Comparison of ENCODE assay signal across 13 mouse cellular contexts in genomic region chr15:97502056-97502455, GRCm38 (mm10).
DNase-seq lines count a peak whose midpoint lies in the region; ATAC-seq lines count a peak whose summit lies in the region.
"Had no signal": no experiment of that assay in that cellular context is flagged by ENCODE, and none has a peak within 500 bp of the region (broad histone marks: within the 10 kb centered on the region; RNA-seq: fewer than 3 reads in every experiment).

No protein-coding gene starts in this region.

- intact Hi-C loops in left cerebral cortex, postnatal 36 days (cut with DNase I), result loop anchor here (10.0 kb wide), 1 partner anchor 187 kb away; no protein-coding TSS in a partner anchor

- DNase-seq in frontal cortex, postnatal 36 days (ENCODE audit: low spot score in 2 of 2), result peak; percentile 14 to 39
- DNase-seq in frontal cortex, postnatal 25 days (ENCODE audit: low spot score in 2 of 2), result no peak
- DNase-seq in 3134 (ENCODE audit: extremely low read depth, insufficient read length, low spot score), result peak; percentile 17
- DNase-seq in left cerebral cortex, postnatal 36 days (ENCODE audit: low spot score in 2 of 2), result peak; percentile 13 to 15
- no peak for DNase-seq in kidney, postnatal 4 days
- no peak for DNase-seq in kidney, postnatal 25 days
- DNase-seq: cerebellum, adult 18-20 months; heart, postnatal 36 days; kidney, adult 9 months; lung, embryonic 14.5 days; retina, postnatal 1 day had no signal

- peak; percentile 39; the same call in 1 of the 2 replicates for ATAC-seq in common myeloid progenitor, adult 5-6 weeks (replicated peaks; ENCODE audit: low read depth, poor library complexity, severe bottlenecking)
- ATAC-seq in erythroid progenitor cell, adult 5-6 weeks (replicated peaks; ENCODE audit: low FRiP score, poor library complexity, severe bottlenecking), result no peak

Comparison
In these comparisons a context has a peak if more than half of its experiments do, and no peak if none do; other contexts are left out.
1. DNase-seq: peak in frontal cortex, postnatal 36 days (2 of 2), 3134 (single experiment) and left cerebral cortex, postnatal 36 days (2 of 2); none in frontal cortex, postnatal 25 days (0 of 2), kidney, postnatal 4 days (0 of 2) and kidney, postnatal 25 days (0 of 2).